Mouse (Mus musculus): ENCODE measurements around the gene Tmed8. TPM values are rescaled to one million over a fixed set of nuclear protein-coding genes. Genes with fewer than 3 reads are reported as not detected.
A peak's percentile ranks its signal among the peaks of the same experiment; 100 is the strongest.

Gene Tmed8
- polyA plus RNA-seq (2012; ENCODE audit: insufficient read depth, insufficient read length, missing spikeins) = 8.9 and 9.7 TPM in 2 replicates

GRCm38 (mm10) chr12:87199973-87200586, at the start of gene Tmed8:
Tmed8 (minus strand) TSS chr12:87200454.
- TF ChIP-seq CTCF (IDR thresholded peaks at IDR 0.05; ENCODE audit: low read depth, low read length) (no peak), POLR2A (IDR thresholded peaks at IDR 0.05; ENCODE audit: borderline replicate concordance, low read depth, low read length) (no peak)
- Histone ChIP-seq H3K27ac (ENCODE audit: insufficient read depth, low read depth, low read length) (peak within 1 kb of the TSS; percentile 9), H3K4me3 (ENCODE audit: insufficient read depth, low read length) (peak within 1 kb of the TSS; percentile 89), H3K4me1 (ENCODE audit: control insufficient read depth, insufficient read depth, low read length) (peaks cover 15% of the 10 kb centered on the region)

DNA sequence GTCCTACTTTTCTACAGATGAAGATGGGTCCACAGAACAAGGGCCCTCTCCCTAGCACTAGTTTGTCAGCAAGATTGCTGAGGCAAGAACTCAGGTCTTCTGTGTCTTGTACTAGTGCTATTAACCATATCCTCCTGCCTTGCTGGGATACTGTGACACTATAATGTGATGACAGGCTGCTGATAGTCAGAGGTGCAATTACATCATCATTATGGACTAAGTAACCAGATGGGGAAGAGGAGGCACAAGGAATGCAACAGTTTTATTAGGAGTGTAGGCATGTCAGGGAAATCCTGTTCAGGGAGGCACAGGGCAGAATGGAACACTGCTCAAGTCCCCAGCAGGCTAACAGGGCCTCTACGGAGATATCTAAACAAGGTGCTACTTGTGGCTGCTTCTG, 38.4 kb upstream of the Tmed8 start, which contains the start of gene Noxred1:
Gene Noxred1, minus strand, starts transcription at position 101 of the 400 bp plus-strand sequence.
- Histone ChIP-seq H3K27ac (ENCODE audit: insufficient read depth, low read depth, low read length) (no peak within 1 kb of the TSS), H3K4me1 (ENCODE audit: control insufficient read depth, insufficient read depth, low read length) (peaks cover 12% of the 10 kb centered on the region), H3K4me3 (ENCODE audit: insufficient read depth, low read length) (no peak within 1 kb of the TSS)
- no peak for TF ChIP-seq POLR2A (IDR thresholded peaks at IDR 0.05; ENCODE audit: borderline replicate concordance, low read depth, low read length)
- no peak for TF ChIP-seq CTCF (IDR thresholded peaks at IDR 0.05; ENCODE audit: low read depth, low read length)

GRCm38 (mm10) chr12:87236882-87237483, 36.7 kb upstream of the Tmed8 start:
- TF ChIP-seq POLR2A (IDR thresholded peaks at IDR 0.05; ENCODE audit: borderline replicate concordance, low read depth, low read length) (no peak), CTCF (IDR thresholded peaks at IDR 0.05; ENCODE audit: low read depth, low read length) (no peak)
- Histone ChIP-seq H3K4me1 (ENCODE audit: control insufficient read depth, insufficient read depth, low read length) (peaks cover 12% of the 10 kb centered on the region), H3K27ac (ENCODE audit: insufficient read depth, low read depth, low read length) (no peak overlapping the region), H3K4me3 (ENCODE audit: insufficient read depth, low read length) (no peak overlapping the region)

GRCm38 (mm10) chr12:87230379-87230895, 30.2 kb upstream of the Tmed8 start:
- H3K4me3 ChIP-seq (ENCODE audit: insufficient read depth, low read length) = no peak overlapping the region
- no peak overlapping the region for H3K27ac ChIP-seq (ENCODE audit: insufficient read depth, low read depth, low read length)
- TF ChIP-seq POLR2A (IDR thresholded peaks at IDR 0.05; ENCODE audit: borderline replicate concordance, low read depth, low read length) (no peak), CTCF (IDR thresholded peaks at IDR 0.05; ENCODE audit: low read depth, low read length) (no peak)
- H3K4me1 ChIP-seq (ENCODE audit: control insufficient read depth, insufficient read depth, low read length) = peaks cover 12% of the 10 kb centered on the region

DNA sequence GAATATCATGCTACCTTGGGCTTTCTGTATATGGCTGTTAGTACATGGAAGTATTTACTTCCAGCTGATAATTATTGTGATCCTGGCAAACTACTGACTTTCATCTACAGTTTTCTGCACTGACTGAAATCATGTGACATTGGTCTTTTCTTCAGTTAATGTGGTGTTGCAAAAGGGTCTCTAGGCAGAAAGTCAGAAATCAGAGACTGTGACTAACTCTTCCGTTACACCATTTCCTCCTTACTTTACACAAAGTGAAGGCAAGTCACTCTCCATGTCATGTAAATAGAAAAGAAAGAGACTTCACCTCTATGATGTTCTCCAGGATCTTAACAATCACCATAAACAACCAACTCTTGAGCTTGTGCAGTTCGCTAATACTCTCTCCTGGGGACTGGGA, 29.4 kb upstream of the Tmed8 start:
- TF ChIP-seq CTCF (IDR thresholded peaks at IDR 0.05; ENCODE audit: low read depth, low read length) (no peak), POLR2A (IDR thresholded peaks at IDR 0.05; ENCODE audit: borderline replicate concordance, low read depth, low read length) (no peak)
- Histone ChIP-seq H3K4me1 (ENCODE audit: control insufficient read depth, insufficient read depth, low read length) (peaks cover 12% of the 10 kb centered on the region), H3K4me3 (ENCODE audit: insufficient read depth, low read length) (no peak overlapping the region), H3K27ac (ENCODE audit: insufficient read depth, low read depth, low read length) (peak overlapping the region; percentile 24; the same call in 1 of the 2 replicates)

GRCm38 (mm10) chr12:87226801-87227200, 26.5 kb upstream of the Tmed8 start:
- Histone ChIP-seq H3K4me3 (ENCODE audit: insufficient read depth, low read length) (no peak overlapping the region), H3K27ac (ENCODE audit: insufficient read depth, low read depth, low read length) (no peak overlapping the region), H3K4me1 (ENCODE audit: control insufficient read depth, insufficient read depth, low read length) (peaks cover 19% of the 10 kb centered on the region)
- TF ChIP-seq CTCF (IDR thresholded peaks at IDR 0.05; ENCODE audit: low read depth, low read length) = no peak
- TF ChIP-seq POLR2A (IDR thresholded peaks at IDR 0.05; ENCODE audit: borderline replicate concordance, low read depth, low read length) = no peak

- no peak overlapping the region for H3K4me3 ChIP-seq (ENCODE audit: insufficient read depth, low read length)
- peaks cover 15% of the 10 kb centered on the region for H3K4me1 ChIP-seq (ENCODE audit: control insufficient read depth, insufficient read depth, low read length)
- TF ChIP-seq CTCF (IDR thresholded peaks at IDR 0.05; ENCODE audit: low read depth, low read length) = no peak
- no peak overlapping the region for H3K27ac ChIP-seq (ENCODE audit: insufficient read depth, low read depth, low read length)
Measured at GRCm38 (mm10) chr12:87224950-87225349, 24.7 kb upstream of the Tmed8 start.

DNA sequence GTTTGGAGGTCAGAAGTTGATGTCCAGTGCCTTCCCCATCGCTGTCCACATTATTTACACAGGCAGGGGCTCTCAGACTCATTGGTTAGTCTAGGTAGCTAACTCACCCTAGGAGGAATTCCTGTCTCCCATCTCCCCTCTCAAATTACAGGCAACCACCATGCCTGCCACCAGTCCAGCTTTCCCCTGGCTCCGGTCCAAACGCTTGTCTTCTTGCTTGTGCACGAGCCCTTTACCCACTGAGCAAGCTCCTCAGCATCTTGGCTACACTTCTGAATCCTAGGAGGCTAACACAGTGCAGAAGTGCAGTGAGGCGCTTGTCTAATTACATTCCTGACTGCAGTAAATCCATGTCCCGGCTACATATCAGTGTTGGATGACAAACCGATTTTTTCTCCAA, 19.1 kb upstream of the Tmed8 start:
- Histone ChIP-seq H3K4me3 (ENCODE audit: insufficient read depth, low read length) (no peak overlapping the region), H3K4me1 (ENCODE audit: control insufficient read depth, insufficient read depth, low read length) (peaks cover 19% of the 10 kb centered on the region), H3K27ac (ENCODE audit: insufficient read depth, low read depth, low read length) (no peak overlapping the region)
- no peak for TF ChIP-seq CTCF (IDR thresholded peaks at IDR 0.05; ENCODE audit: low read depth, low read length)
- TF ChIP-seq POLR2A (IDR thresholded peaks at IDR 0.05; ENCODE audit: borderline replicate concordance, low read depth, low read length) = no peak

DNA sequence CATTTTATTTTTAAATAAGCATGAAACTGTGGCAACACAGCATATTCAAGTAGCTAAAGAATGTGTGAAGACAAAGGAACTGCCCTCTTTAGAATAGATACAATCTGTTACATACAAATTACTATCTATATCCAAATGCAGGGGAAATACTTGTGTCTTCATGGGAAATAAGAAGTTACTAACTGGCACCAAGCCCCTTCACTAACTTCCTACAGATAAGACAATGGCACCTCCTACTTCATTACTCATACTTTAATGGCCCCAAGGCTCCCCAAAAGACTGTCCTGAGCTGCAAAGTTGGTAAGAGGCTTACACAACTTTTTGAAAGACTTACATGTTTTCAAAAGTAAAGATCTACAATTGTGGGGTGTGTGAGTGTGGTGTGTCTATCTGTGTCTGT, 17.3 kb upstream of the Tmed8 start:
- H3K27ac ChIP-seq (ENCODE audit: insufficient read depth, low read depth, low read length) = no peak overlapping the region
- peaks cover 13% of the 10 kb centered on the region for H3K4me1 ChIP-seq (ENCODE audit: control insufficient read depth, insufficient read depth, low read length)
- no peak overlapping the region for H3K4me3 ChIP-seq (ENCODE audit: insufficient read depth, low read length)
- TF ChIP-seq CTCF (IDR thresholded peaks at IDR 0.05; ENCODE audit: low read depth, low read length) = no peak
- TF ChIP-seq POLR2A (IDR thresholded peaks at IDR 0.05; ENCODE audit: borderline replicate concordance, low read depth, low read length) = no peak

- Histone ChIP-seq H3K4me3 (ENCODE audit: insufficient read depth, low read length) (no peak overlapping the region), H3K27ac (ENCODE audit: insufficient read depth, low read depth, low read length) (no peak overlapping the region), H3K4me1 (ENCODE audit: control insufficient read depth, insufficient read depth, low read length) (peaks cover 13% of the 10 kb centered on the region)
- TF ChIP-seq POLR2A (IDR thresholded peaks at IDR 0.05; ENCODE audit: borderline replicate concordance, low read depth, low read length) = no peak
- TF ChIP-seq CTCF (IDR thresholded peaks at IDR 0.05; ENCODE audit: low read depth, low read length) = no peak
Measured at GRCm38 (mm10) chr12:87216053-87216452, 15.8 kb upstream of the Tmed8 start.
